Mouse (Mus musculus): ENCODE data around the gene Rab33b.

Gene Rab33b

GRCm38 (mm10) chr3:51511983-51512382, 28.3 kb downstream of the Rab33b start:
- DNase-seq (ENCODE audit: low spot score): no peak

DNA sequence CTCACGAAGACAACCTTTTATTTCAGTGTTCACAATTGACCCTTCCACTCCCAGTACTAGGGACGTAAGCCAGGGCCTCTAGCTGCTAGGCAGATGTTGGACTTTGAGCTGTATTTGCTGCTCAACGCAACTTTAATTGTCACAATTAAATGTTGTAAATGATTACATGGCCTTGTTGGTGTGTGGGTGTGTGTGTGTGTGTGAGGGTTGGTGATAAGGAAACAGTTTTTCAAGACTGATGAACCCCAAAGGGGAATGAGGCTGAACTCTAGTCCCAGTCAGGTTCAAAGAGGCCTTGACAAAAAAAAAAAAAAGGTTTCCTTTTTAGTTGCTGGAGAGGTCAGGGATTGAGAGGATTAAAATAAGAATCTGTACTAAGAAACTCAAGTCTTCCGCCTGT, 33.7 kb downstream of the Rab33b start:
- DNase-seq (ENCODE audit: low spot score): no peak

DNA sequence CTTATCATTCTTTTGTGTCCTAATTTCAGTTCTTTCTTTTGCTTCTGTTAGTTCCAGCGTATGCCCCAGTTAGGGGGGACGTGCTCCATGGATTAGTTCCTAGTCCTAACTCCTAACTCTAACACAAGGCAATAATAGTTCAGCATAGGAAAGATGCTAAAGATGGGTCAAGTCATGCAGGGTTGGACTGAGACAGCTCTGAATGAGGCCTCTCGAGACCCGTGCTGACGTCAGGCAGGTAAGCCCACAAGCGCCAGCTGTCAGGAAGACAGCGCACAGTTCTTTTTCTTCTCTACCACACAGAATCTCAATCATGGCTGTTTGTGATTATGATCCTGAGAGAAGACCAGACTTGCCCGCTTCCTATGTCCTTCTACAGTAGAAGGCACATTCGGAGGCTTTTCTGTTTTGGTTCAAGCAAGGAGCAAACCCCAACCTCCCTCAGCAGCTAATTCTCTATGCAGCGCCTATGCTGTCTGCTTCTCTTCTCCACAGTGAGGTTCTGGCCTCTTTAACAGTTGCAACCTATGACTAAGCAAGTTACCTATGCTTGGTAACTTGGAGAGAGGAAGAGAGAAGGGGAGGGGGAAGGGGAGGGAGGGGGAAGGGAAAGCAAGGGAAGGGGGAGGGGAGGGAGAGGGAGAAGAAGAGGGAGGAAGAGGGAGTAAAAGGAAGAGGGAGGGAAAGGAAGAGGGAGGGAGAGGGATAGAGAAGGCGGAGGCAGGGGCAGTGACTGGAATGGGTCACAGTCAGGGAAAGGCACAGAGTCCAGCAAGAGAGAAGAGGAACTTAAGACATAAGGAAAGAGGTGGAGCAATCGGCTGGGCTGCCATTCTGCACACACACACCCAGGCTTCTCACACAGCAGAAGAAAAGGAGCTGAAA, 34.4 kb downstream of the Rab33b start:
- no peak for DNase-seq (ENCODE audit: low spot score)

GRCm38 (mm10) chr3:51518763-51519121, 35.0 kb downstream of the Rab33b start:
- DNase-seq (ENCODE audit: low spot score): no peak

DNA sequence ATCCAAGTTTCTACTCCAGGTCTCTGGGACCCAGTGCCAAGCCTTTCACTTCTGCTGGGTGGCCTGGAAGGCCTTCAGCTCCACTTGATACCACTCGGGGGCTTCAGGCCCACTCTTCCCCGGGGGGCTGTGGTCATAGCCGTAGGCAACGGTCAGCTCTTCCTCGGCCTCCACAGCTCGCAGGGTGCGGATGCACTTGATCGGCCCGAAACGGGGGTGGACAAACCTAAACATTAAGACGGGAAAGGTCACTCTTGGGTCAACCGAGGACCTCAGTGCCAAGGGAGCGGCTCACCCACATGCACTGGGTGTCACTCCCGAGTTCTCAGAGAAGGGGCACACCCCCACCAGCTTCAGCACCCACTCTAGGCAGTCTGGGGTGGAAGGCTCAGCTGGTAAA, 37.5 kb downstream of the Rab33b start:
- no peak for DNase-seq (ENCODE audit: low spot score)

DNA sequence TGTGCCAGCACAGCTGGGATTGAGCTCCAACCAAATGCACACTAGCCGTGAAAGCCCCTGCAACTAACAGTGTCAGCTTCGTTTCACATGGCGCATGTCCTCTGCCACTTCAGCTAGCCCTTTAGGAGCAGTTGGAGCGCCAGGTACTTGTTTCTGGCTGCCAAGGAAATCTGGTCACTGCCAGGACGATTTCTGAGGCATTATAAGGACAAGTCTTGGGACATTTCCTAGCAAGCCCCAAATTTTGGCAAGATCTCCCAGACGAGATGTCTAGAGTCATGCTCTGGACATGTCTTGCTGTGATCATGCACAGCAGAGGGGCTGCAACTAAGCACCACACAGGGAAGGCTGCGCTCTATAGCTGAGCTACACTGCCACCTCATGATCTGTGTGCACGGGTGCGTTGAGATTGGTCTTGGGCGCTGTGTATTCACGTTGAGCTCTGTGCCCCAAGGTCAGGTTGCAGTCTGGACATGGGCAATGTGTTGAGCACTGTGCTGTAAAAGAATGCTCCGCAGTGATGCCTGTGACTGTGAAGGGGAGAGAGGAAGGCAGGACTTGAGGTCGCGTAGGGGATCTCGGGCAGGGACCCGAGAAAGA, 41.6 kb downstream of the Rab33b start:
- DNase-seq (ENCODE audit: low spot score): no peak

GRCm38 (mm10) chr3:51526891-51527290, 43.2 kb downstream of the Rab33b start:
- DNase-seq (ENCODE audit: low spot score): no peak

- DNase-seq (ENCODE audit: low spot score): peak; percentile 36
These were observed 48.0 kb downstream of the Rab33b start for GRCm38 (mm10) chr3:51531473-51532281.

DNA sequence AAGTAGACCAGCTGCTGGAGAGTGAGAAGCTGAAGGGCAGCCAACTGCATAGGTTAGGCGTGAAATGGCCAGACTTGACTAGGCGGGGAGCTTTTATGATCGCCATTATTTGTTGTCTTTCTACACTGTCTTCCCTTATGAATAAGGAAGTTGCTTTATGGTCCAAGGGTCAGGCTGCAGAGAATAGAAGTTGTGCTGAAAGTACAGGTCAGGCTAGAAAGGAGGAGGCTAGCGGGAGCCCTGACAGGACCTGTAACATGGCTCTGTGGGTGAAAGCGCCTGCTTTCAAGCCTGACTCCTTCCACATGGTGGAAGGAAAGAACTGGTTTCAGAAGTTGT, 48.5 kb downstream of the Rab33b start:
- no peak for DNase-seq (ENCODE audit: low spot score)

GRCm38 (mm10) chr3:51533573-51533972, 49.9 kb downstream of the Rab33b start:
- no peak for DNase-seq (ENCODE audit: low spot score)

DNA sequence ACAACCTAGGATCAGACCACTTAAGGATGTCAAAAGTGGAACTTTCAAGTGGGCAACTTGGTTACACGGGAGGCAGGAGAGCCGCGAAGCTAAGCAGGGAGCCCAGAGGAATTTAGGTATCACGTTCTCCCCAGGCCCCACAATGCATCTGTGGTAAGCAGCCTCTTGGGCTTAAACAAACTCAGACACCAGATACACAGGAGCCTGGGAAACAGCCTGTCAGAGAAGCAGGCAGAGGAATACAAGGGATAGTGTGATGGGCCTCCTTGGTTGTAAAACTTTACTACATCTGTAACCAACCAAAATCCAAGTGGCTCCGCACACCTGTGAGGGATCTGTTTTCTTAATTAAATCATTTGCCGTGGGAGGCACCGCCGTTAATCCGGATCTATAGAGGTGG, 50.3 kb downstream of the Rab33b start:
- no peak for DNase-seq (ENCODE audit: low spot score)

DNA sequence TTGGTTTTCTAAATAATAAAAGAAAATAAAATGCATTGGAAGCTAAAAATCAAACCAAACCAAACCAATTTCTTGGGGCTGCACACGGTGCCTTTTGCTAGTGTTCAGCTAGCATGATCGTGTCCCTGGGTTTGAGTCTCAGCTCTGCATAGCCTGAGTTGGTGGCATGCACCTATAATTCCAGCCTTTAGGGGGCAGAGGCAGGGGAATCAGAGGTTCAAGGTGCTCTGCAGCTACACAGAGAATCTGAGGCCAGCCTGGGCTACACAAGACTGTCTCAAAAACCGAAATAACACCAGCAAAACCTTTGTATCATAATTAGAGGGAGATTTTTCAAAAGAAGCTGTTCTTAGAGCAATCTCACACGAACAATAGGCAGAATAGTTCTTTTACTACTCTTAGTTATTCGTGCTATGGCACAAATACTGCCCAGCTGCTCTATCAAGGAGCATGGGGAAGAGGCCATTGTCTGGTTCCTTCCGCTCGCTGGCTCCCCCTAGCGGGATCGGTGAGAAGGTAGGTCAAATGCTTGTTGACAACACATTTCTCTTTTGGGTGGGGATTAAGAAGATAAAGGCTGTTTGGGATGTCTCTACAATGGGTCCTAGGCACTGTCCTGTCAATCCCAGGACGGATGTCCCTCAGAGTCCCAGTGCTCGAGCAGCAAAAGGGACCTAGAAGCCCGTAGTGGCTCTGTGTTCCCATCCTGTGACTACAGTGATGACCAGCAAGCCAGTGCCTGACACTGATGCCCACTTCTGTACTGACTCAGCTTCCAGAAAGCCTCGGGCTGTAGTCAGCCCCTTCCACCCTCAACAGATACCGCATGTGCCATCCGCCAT, 56.1 kb downstream of the Rab33b start:
- DNase-seq (ENCODE audit: low spot score): no peak

DNA sequence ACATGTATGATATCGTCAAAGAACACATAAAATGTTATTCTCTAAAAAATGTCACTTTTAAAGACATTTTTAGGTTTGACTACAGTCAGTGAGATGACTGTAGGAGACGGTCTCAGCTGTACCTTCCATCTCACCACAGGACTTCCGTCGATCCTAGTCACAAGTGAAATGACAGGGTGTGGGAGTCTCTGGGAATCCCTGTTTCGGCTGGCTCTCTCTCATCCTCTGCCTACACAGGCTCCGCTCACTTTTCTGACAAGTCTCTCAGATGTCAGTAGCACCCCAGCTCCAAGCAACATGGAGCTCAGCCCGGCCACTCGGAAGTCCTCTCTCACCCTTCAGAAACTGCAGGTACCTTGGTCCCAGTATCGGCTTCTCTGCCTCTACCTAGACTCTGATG, 56.9 kb downstream of the Rab33b start:
- DNase-seq (ENCODE audit: low spot score): no peak

DNA sequence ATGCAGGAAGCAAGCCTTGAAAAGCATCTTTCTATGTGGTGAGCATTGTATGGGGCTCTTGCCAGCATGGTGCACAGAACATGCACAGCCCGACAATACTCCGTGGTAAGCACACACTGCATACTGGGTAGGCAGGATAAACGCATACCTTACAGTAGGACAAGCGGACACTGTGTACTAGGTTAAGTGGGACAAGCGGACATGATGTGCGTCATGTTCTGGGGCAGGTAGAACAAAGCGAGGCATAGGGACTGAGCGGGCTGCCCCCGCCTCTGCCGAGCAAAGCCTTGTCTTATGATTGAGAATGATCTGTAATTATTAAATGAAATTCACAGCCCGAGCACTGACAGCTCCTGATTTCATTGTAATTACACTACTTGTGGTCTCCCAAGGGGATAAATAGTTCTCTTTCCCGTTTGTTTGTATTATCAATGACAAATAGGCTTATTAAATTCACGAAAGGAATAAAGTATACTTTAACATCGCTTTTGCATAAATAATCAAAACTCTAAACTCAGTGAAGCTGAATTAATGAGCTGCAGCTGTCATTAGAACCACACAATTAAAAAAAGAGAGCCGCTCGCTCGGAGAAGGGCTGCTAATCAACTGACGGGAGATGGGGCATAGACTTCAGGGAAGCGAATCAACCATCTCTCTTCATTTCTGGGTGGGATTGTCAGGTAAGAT, 60.9 kb downstream of the Rab33b start:
- no peak for DNase-seq (ENCODE audit: low spot score)
